Mouse (Mus musculus) limb, embryonic 15.5 days (tissue): ENCODE measurements around the gene Selenoo. TPM values are rescaled to one million over a fixed set of nuclear protein-coding genes. Genes with fewer than 3 reads are reported as not detected.

ENCODE experiments used
- ATAC-seq: fragments of 200-750 bp; cut with Nextera tagmentation; 2 replicates; pipeline ENCODE4 v1.8.0; 2017; ENCODE audit warnings: low read depth, moderate TSS enrichment; ENCODE audit not compliant: insufficient number of reproducible peaks, low FRiP score, low TSS enrichment
- H3K27ac ChIP-seq: fragments of 300-500 bp; sonication (generic); 2 replicates; pipeline ENCODE4 v1.5.1; 2015; ENCODE audit warnings: moderate library complexity, mild to moderate bottlenecking, inconsistent platforms
- H3K27me3 ChIP-seq: fragments of 300-500 bp; sonication (generic); 2 replicates; pipeline ENCODE4 v1.6.1; 2015; ENCODE audit warnings: inconsistent platforms
- H3K36me3 ChIP-seq: fragments of 300-500 bp; sonication (generic); 2 replicates; pipeline ENCODE4 v1.6.1; 2015; ENCODE audit warnings: inconsistent platforms
- H3K4me1 ChIP-seq: fragments of 300-500 bp; sonication (generic); 2 replicates; pipeline ENCODE4 v1.6.1; 2015; ENCODE audit warnings: inconsistent platforms
- H3K4me2 ChIP-seq: fragments of 300-500 bp; sonication (generic); 2 replicates; pipeline ENCODE4 v1.6.1; 2015; ENCODE audit warnings: mild to moderate bottlenecking, inconsistent platforms
- H3K4me3 ChIP-seq: fragments of 300-500 bp; sonication (generic); 2 replicates; pipeline ENCODE4 v1.5.1; 2015; ENCODE audit warnings: mild to moderate bottlenecking, inconsistent platforms
- H3K9ac ChIP-seq: fragments of 300-500 bp; sonication (generic); 2 replicates; pipeline ENCODE4 v1.6.1; 2015; ENCODE audit warnings: inconsistent platforms
- H3K9me3 ChIP-seq: fragments of 300-500 bp; sonication (generic); 2 replicates; pipeline ENCODE4 v1.6.1; 2016; ENCODE audit warnings: inconsistent platforms
- WGBS: fragments of 180-500 bp; shearing (Covaris S2); methylation state at CpG from one replicate; pipeline ENCODE4 v1.1.7; 2015; 5-methylcytosine and 5-hydroxymethylcytosine counted together
- polyA plus RNA-seq: library from polyadenylated mRNA; unstranded; fragments of >200 nt; fragmentation: Nextera tagmentation; extraction: Ambion mirVana; gene quantifications from 2 replicates; pipeline ENCODE4 v1.2.1, GENCODE M21; 2015

Gene Selenoo
- polyA plus RNA-seq: 14.4 and 16.9 TPM in 2 replicates

- Histone ChIP-seq H3K27ac (peak within 1 kb of the TSS; percentile 84), H3K4me3 (peak within 1 kb of the TSS; percentile 97), H3K27me3 (no peaks in the 10 kb centered on the region), H3K4me2 (peak within 1 kb of the TSS; percentile 95), H3K9ac (peak within 1 kb of the TSS; percentile 95), H3K36me3 (peaks cover 55% of the 10 kb centered on the region), H3K4me1 (peaks cover 21% of the 10 kb centered on the region), H3K9me3 (no peaks in the 10 kb centered on the region)
- WGBS: 2% methylated on average over 38 of the region's 38 CpGs
- ATAC-seq: peak; percentile 83
Observed at GRCm38 (mm10) chr15:89088607-89089247, at the start of gene Selenoo. Gene Selenoo, plus strand, starts transcription at chr15:89089084.

- no peak for ATAC-seq
- H3K4me3 ChIP-seq: no peak overlapping the region
- no peaks in the 10 kb centered on the region for H3K9me3 ChIP-seq
- no peaks in the 10 kb centered on the region for H3K36me3 ChIP-seq
- H3K27ac ChIP-seq: no peak overlapping the region
- no peak overlapping the region for H3K9ac ChIP-seq
- whole genome bisulfite sequencing: 73% methylated on average over 5 of the region's 5 CpGs
- no peaks in the 10 kb centered on the region for H3K4me1 ChIP-seq
- H3K4me2 ChIP-seq: no peak overlapping the region
- H3K27me3 ChIP-seq: no peaks in the 10 kb centered on the region
Observed at GRCm38 (mm10) chr15:89044381-89044780, 44.5 kb upstream of the Selenoo start.

GRCm38 (mm10) chr15:89046356-89046755 is 42.5 kb upstream of the Selenoo start:
- ATAC-seq: no peak
- Histone ChIP-seq H3K4me1 (no peaks in the 10 kb centered on the region), H3K9ac (no peak overlapping the region), H3K27ac (no peak overlapping the region), H3K27me3 (no peaks in the 10 kb centered on the region), H3K4me2 (no peak overlapping the region), H3K36me3 (no peaks in the 10 kb centered on the region), H3K4me3 (no peak overlapping the region), H3K9me3 (no peaks in the 10 kb centered on the region)
- 58% methylated on average over 4 of the region's 4 CpGs for WGBS

- Histone ChIP-seq H3K27me3 (peaks cover 27% of the 10 kb centered on the region), H3K27ac (no peak overlapping the region), H3K9me3 (no peaks in the 10 kb centered on the region), H3K4me3 (no peak overlapping the region), H3K36me3 (no peaks in the 10 kb centered on the region), H3K4me2 (no peak overlapping the region), H3K9ac (no peak overlapping the region), H3K4me1 (peaks cover 8% of the 10 kb centered on the region)
- 85% methylated on average over 7 of the region's 7 CpGs for WGBS
- no peak for ATAC-seq
Observed at GRCm38 (mm10) chr15:89054666-89055065, 34.2 kb upstream of the Selenoo start.

- Histone ChIP-seq H3K9ac (no peak overlapping the region), H3K4me1 (peaks cover 15% of the 10 kb centered on the region), H3K27ac (no peak overlapping the region), H3K27me3 (peaks cover 46% of the 10 kb centered on the region), H3K4me2 (no peak overlapping the region), H3K4me3 (no peak overlapping the region), H3K9me3 (no peaks in the 10 kb centered on the region), H3K36me3 (no peaks in the 10 kb centered on the region)
- ATAC-seq: no peak
- 26% methylated on average over 6 of the region's 6 CpGs for WGBS
Observed at GRCm38 (mm10) chr15:89058736-89059135, 30.1 kb upstream of the Selenoo start.

- H3K36me3 ChIP-seq: no peaks in the 10 kb centered on the region
- H3K4me1 ChIP-seq: peaks cover 15% of the 10 kb centered on the region
- peaks cover 51% of the 10 kb centered on the region for H3K27me3 ChIP-seq
- H3K4me3 ChIP-seq: peak within 1 kb of the TSS; percentile 55
- no peak for ATAC-seq
- 2% methylated on average over 24 of the region's 57 CpGs for WGBS
- peak within 1 kb of the TSS; percentile 38 for H3K9ac ChIP-seq
- H3K27ac ChIP-seq: no peak within 1 kb of the TSS
- no peaks in the 10 kb centered on the region for H3K9me3 ChIP-seq
- peak within 1 kb of the TSS; percentile 87 for H3K4me2 ChIP-seq
Observed at GRCm38 (mm10) chr15:89059161-89059931, 29.5 kb upstream of the Selenoo start, which contains the start of gene Panx2. Gene Panx2, plus strand, starts transcription at chr15:89059734.

GRCm38 (mm10) chr15:89060032-89060681 is 28.7 kb upstream of the Selenoo start:
- Histone ChIP-seq H3K4me3 (peak overlapping the region; percentile 55), H3K27ac (no peak overlapping the region), H3K9ac (peak overlapping the region; percentile 38), H3K4me2 (peak overlapping the region; percentile 87), H3K4me1 (peaks cover 15% of the 10 kb centered on the region), H3K36me3 (no peaks in the 10 kb centered on the region), H3K9me3 (no peaks in the 10 kb centered on the region), H3K27me3 (peaks cover 57% of the 10 kb centered on the region)
- no peak; the same call in 1 of the 2 replicates for ATAC-seq
- WGBS: 2% methylated on average over 38 of the region's 48 CpGs

- no peak for ATAC-seq
- H3K4me2 ChIP-seq: no peak overlapping the region
- H3K4me1 ChIP-seq: peaks cover 15% of the 10 kb centered on the region
- H3K36me3 ChIP-seq: no peaks in the 10 kb centered on the region
- no peak overlapping the region for H3K9ac ChIP-seq
- no peaks in the 10 kb centered on the region for H3K9me3 ChIP-seq
- H3K4me3 ChIP-seq: no peak overlapping the region
- H3K27me3 ChIP-seq: peaks cover 64% of the 10 kb centered on the region
- no peak overlapping the region for H3K27ac ChIP-seq
- WGBS: 91% methylated on average over 12 of the region's 12 CpGs
Observed at GRCm38 (mm10) chr15:89060811-89061460, 27.9 kb upstream of the Selenoo start.

GRCm38 (mm10) chr15:89061761-89062517 is 26.9 kb upstream of the Selenoo start:
- Histone ChIP-seq H3K9ac (no peak overlapping the region), H3K27me3 (peaks cover 72% of the 10 kb centered on the region), H3K36me3 (no peaks in the 10 kb centered on the region), H3K4me2 (no peak overlapping the region), H3K9me3 (no peaks in the 10 kb centered on the region), H3K4me3 (no peak overlapping the region), H3K4me1 (peaks cover 15% of the 10 kb centered on the region), H3K27ac (no peak overlapping the region)
- 89% methylated on average over 6 of the region's 6 CpGs for WGBS
- ATAC-seq: no peak

- no peak overlapping the region for H3K4me3 ChIP-seq
- H3K9ac ChIP-seq: no peak overlapping the region
- WGBS: 89% methylated on average over 5 of the region's 5 CpGs
- H3K9me3 ChIP-seq: no peaks in the 10 kb centered on the region
- peaks cover 16% of the 10 kb centered on the region for H3K4me1 ChIP-seq
- H3K4me2 ChIP-seq: no peak overlapping the region
- H3K27ac ChIP-seq: no peak overlapping the region
- no peaks in the 10 kb centered on the region for H3K36me3 ChIP-seq
- ATAC-seq: no peak
- H3K27me3 ChIP-seq: peaks cover 73% of the 10 kb centered on the region
Observed at GRCm38 (mm10) chr15:89062518-89062910, 26.4 kb upstream of the Selenoo start.

GRCm38 (mm10) chr15:89063001-89063400 is 25.9 kb upstream of the Selenoo start:
- Histone ChIP-seq H3K9ac (no peak overlapping the region), H3K27ac (no peak overlapping the region), H3K4me3 (no peak overlapping the region), H3K9me3 (no peaks in the 10 kb centered on the region), H3K36me3 (no peaks in the 10 kb centered on the region), H3K4me1 (peaks cover 19% of the 10 kb centered on the region), H3K4me2 (no peak overlapping the region), H3K27me3 (peaks cover 74% of the 10 kb centered on the region)
- no peak for ATAC-seq
- 65% methylated on average over 7 of the region's 7 CpGs for WGBS
